Mouse (Mus musculus) thymus, postnatal 0 days (tissue): ENCODE data around the gene Vmn2r13. TPM values are rescaled to one million over a fixed set of nuclear protein-coding genes. Genes with fewer than 3 reads are reported as not detected.
"Not testable (repeated sequence)": the region's sequence is repeated elsewhere in the genome, so short reads cannot be mapped to it uniquely, and the experiment has no call there.

Source experiments
- DNase-seq: peaks from one replicate; pipeline ENCODE4 v3.0.0-alpha.2; 2015; ENCODE audit warnings: low spot score
- polyA plus RNA-seq: library from polyadenylated mRNA; unstranded; fragments of >200 nt; fragmentation: Nextera tagmentation; extraction: Ambion mirVana; gene quantifications from 2 replicates; pipeline ENCODE4 v1.2.1, GENCODE M21; 2015

Gene Vmn2r13
- polyA plus RNA-seq: not detected in 2 replicates

DNA sequence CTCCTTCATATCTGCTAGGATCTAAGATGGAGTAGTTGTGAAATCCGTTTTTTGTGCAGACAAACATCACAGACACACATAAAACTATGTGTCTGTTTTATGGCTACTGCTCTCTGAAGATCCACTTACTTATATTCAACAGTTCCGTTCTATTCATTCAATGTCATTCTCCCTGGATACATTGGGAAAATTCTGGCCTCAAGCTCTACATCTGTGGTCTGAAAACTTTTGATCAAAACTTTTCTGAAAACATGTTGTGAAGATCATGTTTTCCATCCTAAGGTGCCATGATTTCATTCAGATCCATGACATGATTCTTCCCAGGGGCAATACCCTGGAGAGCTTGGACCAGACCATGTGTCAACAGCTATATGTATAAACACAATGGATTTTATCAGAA lies at the start of gene Vmn2r13:
Gene Vmn2r13 (minus strand): TSS at position 101 of the 400 bp plus-strand sequence.
- DNase-seq: not testable (repeated sequence)

- no peak for DNase-seq
Observed at GRCm38 (mm10) chr5:109224608-109225007, 32.6 kb upstream of the Vmn2r13 start, which contains the start of gene Vmn2r14. Gene Vmn2r14 (minus strand): TSS chr5:109224708.

- not testable (repeated sequence) for DNase-seq
Observed at GRCm38 (mm10) chr5:109166851-109167250, 25.1 kb downstream of the Vmn2r13 start.

DNA sequence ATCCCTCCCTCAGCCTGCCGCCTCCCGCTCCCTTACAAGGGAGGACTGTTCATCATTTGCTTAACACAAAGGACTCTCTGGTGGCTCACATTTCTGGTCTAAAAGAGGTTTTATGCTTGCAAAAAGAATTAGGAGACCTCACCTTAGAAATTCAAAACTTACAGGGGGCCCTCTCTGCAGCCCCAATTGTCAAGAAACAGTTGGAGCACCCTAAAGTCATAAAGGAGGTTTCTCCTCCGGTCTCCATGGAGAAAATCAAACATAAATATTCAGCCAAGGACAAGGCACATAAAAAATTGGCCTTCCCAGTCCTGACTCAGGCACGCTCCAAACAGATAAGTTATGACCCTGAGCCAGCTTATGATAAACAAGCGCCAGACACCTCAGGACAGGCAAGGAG lies 31.9 kb downstream of the Vmn2r13 start:
- no peak for DNase-seq

- DNase-seq: not testable (repeated sequence)
Observed at GRCm38 (mm10) chr5:109159576-109159975, 32.4 kb downstream of the Vmn2r13 start.

GRCm38 (mm10) chr5:109158488-109159485 lies 33.2 kb downstream of the Vmn2r13 start:
- not testable (repeated sequence) for DNase-seq

DNA sequence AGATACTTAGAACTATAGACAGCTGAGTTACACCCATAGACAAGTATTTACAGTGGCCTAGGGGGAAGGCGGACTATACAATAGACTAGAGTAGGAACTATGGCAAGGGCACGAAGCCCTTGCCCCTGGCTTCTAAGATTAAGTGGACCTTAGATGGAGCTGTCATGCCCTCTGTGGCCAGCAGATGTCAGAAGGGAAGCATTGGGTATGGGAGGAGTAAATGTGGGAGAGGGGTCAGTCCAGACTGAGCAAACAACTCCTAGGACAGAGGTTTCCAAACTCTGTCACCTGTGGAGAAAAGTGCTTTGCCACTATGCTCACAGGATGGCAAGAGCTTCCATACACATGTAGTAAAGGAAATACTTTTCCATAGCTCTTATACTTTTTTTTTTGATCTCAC lies 52.5 kb downstream of the Vmn2r13 start:
- DNase-seq: no peak

- DNase-seq: no peak
Observed at GRCm38 (mm10) chr5:109136731-109137130, 55.3 kb downstream of the Vmn2r13 start.

Other genes starting within 250 kb of the Vmn2r13 start
- not detected in 2 replicates for gene Vmn2r10, start 185.7 kb downstream of the Vmn2r13 start, polyA plus RNA-seq
- gene Vmn2r11, start 132.6 kb downstream of the Vmn2r13 start, polyA plus RNA-seq: not detected in 2 replicates
- gene Vmn2r12, start 94.2 kb downstream of the Vmn2r13 start, polyA plus RNA-seq: not detected in 2 replicates
- not detected in 2 replicates for gene Vmn2r14, start 32.5 kb upstream of the Vmn2r13 start, polyA plus RNA-seq
- gene Vmn2r15, start 105.4 kb upstream of the Vmn2r13 start, polyA plus RNA-seq: not detected in 2 replicates
- not detected in 2 replicates for gene Vmn2r16, start 138.0 kb upstream of the Vmn2r13 start, polyA plus RNA-seq
- not detected in 2 replicates for gene Vmn2r17, start 227.5 kb upstream of the Vmn2r13 start, polyA plus RNA-seq